Mouse (Mus musculus): Measurements from ENCODE around the gene Gpr85. TPM values are rescaled to one million over a fixed set of nuclear protein-coding genes. Genes with fewer than 3 reads are reported as not detected.

Gpr85 gene
- polyA plus RNA-seq (2017; shearing (Covaris generic)) = not detected

GRCm38 (mm10) chr6:13839345-13840054 lies at the start of gene Gpr85:
TSS of gene Gpr85 (minus strand) at chr6:13839942.

DNA sequence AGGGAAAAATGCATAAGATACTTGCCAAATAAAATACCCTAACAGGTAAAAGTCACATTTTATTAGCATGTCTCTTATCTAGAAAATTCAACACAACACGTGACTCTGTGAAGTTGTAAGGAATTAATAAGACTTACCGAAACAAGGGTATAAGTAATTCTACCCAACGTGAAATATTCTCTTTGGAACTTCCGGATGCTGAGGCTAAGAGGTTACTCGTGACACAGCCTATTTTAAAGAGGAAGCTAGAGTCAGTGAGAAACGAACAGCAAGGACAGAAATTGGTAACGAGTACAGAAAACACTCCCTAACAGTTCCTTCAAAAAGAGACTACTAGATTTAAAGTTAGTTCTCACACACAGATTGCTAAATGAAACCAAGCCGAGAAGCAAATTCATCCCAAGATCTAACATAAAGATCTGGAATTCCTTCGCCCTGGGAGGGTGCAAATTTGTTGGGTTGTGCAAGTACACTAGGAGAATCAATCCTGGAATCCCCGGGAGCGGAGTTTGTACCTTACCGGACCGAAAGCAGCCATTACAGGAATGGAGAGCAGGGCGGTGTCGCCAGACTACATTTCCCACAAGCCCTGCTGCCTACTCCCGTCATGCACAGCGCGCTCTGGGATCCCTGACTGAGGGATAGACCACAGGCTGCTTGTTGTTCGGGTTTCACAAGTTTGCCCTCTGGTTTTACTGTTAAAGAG lies 31.3 kb upstream of the Gpr85 start, which contains the start of gene 2610001J05Rik:
Gene 2610001J05Rik (minus strand): TSS at position 600 of the 706 bp plus-strand sequence.

Other genes with a start within 250 kb of the Gpr85 start
- 62.8 TPM for gene Tmem168, start 231.8 kb downstream of the Gpr85 start, polyA plus RNA-seq (2017; shearing (Covaris generic))
- gene Bmt2, start 162.0 kb downstream of the Gpr85 start, polyA plus RNA-seq (2017; shearing (Covaris generic)) = 27.8 TPM
- 83.1 TPM for gene 2610001J05Rik, start 31.6 kb upstream of the Gpr85 start, polyA plus RNA-seq (2017; shearing (Covaris generic))

All from CD4-positive, CD25-positive, alpha-beta regulatory T cell (primary cell).